In the genomic region with DNA sequence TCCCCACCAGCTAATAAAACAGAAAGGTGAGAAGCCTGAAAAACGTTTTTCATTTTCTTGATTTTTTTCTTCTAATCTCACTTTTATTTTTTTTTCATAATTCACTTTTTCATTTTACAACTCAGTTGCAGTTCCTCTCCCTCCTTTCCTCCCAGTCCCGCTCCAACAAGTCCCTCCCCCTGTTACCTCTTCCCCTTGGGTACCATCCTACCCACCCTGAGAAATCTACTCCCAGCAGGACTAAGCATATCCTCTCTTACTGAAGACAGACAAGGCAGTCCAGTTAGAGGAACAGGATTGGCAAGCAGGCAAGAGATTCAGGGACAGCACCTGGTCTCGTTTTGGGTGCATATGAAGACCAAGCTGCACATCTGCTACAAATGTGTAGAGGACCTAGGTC, we compare ENCODE assay signal across 23 mouse cellular contexts. TPM values are rescaled to one million over a fixed set of nuclear protein-coding genes. Genes with fewer than 3 reads are reported as not detected.
DNase-seq lines count a peak whose midpoint lies in the region; ATAC-seq lines count a peak whose summit lies in the region.
"Had no signal": no experiment of that assay in that cellular context is flagged by ENCODE, and none has a peak within 500 bp of the region (broad histone marks: within the 10 kb centered on the region; RNA-seq: fewer than 3 reads in every experiment).

No protein-coding gene starts in this region.

- ATAC-seq in granulocyte monocyte progenitor cell, adult 5-6 weeks (replicated peaks; ENCODE audit: poor library complexity, severe bottlenecking) = peak; percentile 66
- ATAC-seq in megakaryocyte, adult 5-6 weeks (ENCODE audit: poor library complexity, severe bottlenecking) = peak; percentile 52
- 0 out of 2 replicates have a peak, but pooled peaks have one; percentile 44 for ATAC-seq in megakaryocyte progenitor cell, adult 5-6 weeks (replicated peaks; ENCODE audit: poor library complexity)
- ATAC-seq: activated CD4-positive, CD25-positive, alpha-beta regulatory T cell, adult 4 months; CD4-positive, CD25-positive, alpha-beta regulatory T cell, adult 4 months; Patski had no signal

- no peak for DNase-seq in cerebellum, adult 11 months
- DNase-seq in cerebellum, adult 18-20 months = no peak
- no peak for DNase-seq in lung, postnatal 36 days
- DNase-seq: adrenal gland, adult 2 months; adrenal gland, adult 8-10 months; adrenal gland, postnatal 10 days; adrenal gland, postnatal 14 days; adrenal gland, postnatal 25 days; adrenal gland, postnatal 36 days; B cell, adult 2 months; cerebellum, adult 11-12 months; cerebellum, adult 2 months; cerebellum, adult 8-10 months had no signal

RNA-seq across cellular contexts. Expression of a gene that starts 15.6 kb away (rescaled TPM):
- total RNA-seq in granulocyte monocyte progenitor cell, adult 5-6 weeks (2014; fragmentation: Nextera tagmentation) = not detected in 2 replicates
- 0.15 and 0.47 TPM in 2 replicates for total RNA-seq in granulocyte monocyte progenitor cell, adult 5-6 weeks (2017)
- total RNA-seq in megakaryocyte, adult 5-6 weeks (2015) = 105 and 120 TPM in 2 replicates
- 91.9 and 106 TPM in 2 replicates for total RNA-seq in megakaryocyte, adult 5-6 weeks (2017)
- 1.3 and 3.2 TPM in 2 replicates for total RNA-seq in megakaryocyte progenitor cell, adult 5-6 weeks (2015)
- 0.57 and 1.7 TPM in 2 replicates for total RNA-seq in megakaryocyte progenitor cell, adult 5-6 weeks (2017)
- total RNA-seq: CH12.LX, ES-E14, MEL had no signal

RNA-seq across cellular contexts. Expression of a gene that starts 30.3 kb away (rescaled TPM):
- total RNA-seq in granulocyte monocyte progenitor cell, adult 5-6 weeks (2014; fragmentation: Nextera tagmentation) = 41.2 and 78.1 TPM in 2 replicates
- 38.8 and 64.4 TPM in 2 replicates for total RNA-seq in granulocyte monocyte progenitor cell, adult 5-6 weeks (2017)
- total RNA-seq in megakaryocyte, adult 5-6 weeks (2015) = 67.9 and 68.0 TPM in 2 replicates
- total RNA-seq in megakaryocyte, adult 5-6 weeks (2017) = 36.5 and 53.5 TPM in 2 replicates
- total RNA-seq in megakaryocyte progenitor cell, adult 5-6 weeks (2015) = 47.2 and 52.3 TPM in 2 replicates
- 43.9 and 51.9 TPM in 2 replicates for total RNA-seq in megakaryocyte progenitor cell, adult 5-6 weeks (2017)
- total RNA-seq: G1E had no signal

Comparison
In these comparisons a context has a peak if more than half of its experiments do, and no peak if none do; other contexts are left out.
1. RNA of a gene that starts 15.6 kb away (total RNA-seq): 91.9 to 120 TPM in megakaryocyte, adult 5-6 weeks; 0.57 to 3.2 TPM in megakaryocyte progenitor cell, adult 5-6 weeks and 0.15 to 0.47 TPM in granulocyte monocyte progenitor cell, adult 5-6 weeks; every median in the first group is over 10 times any median in the second.
2. Peak in every context shown above with its lines, with median percentiles within 50 percentile points of each other: ATAC-seq.